Mouse (Mus musculus) liver, embryonic 12.5 days (tissue): ENCODE results near the gene G6pc2. TPM values are rescaled to one million over a fixed set of nuclear protein-coding genes. Genes with fewer than 3 reads are reported as not detected.

Experiments used
- ATAC-seq: fragments of 200-750 bp; cut with Nextera tagmentation; 2 replicates; pipeline ENCODE4 v1.8.0; 2017; ENCODE audit warnings: moderate number of reproducible peaks, mild to moderate bottlenecking, moderate library complexity
- H3K27ac ChIP-seq: fragments of 300-500 bp; sonication (generic); 2 replicates; pipeline ENCODE4 v1.5.1; 2016; ENCODE audit warnings: mild to moderate bottlenecking
- H3K27me3 ChIP-seq: fragments of 300-500 bp; sonication (generic); replicated peaks from 2 replicates; pipeline ENCODE4 v1.6.1; 2016; ENCODE audit warnings: mild to moderate bottlenecking, moderate library complexity
- H3K36me3 ChIP-seq: fragments of 300-500 bp; sonication (generic); 2 replicates; pipeline ENCODE4 v1.6.1; 2016; ENCODE audit warnings: mild to moderate bottlenecking, moderate library complexity
- H3K4me1 ChIP-seq: fragments of 300-500 bp; sonication (generic); 2 replicates; pipeline ENCODE4 v1.6.1; 2016
- H3K4me2 ChIP-seq: fragments of 300-500 bp; sonication (generic); 2 replicates; pipeline ENCODE4 v1.6.1; 2016; ENCODE audit warnings: mild to moderate bottlenecking, moderate library complexity
- H3K4me3 ChIP-seq: fragments of 300-500 bp; sonication (generic); 2 replicates; pipeline ENCODE4 v1.5.1; 2016; ENCODE audit warnings: mild to moderate bottlenecking, moderate library complexity
- H3K9ac ChIP-seq: fragments of 300-500 bp; sonication (generic); 2 replicates; pipeline ENCODE4 v1.6.1; 2016; ENCODE audit warnings: mild to moderate bottlenecking, moderate library complexity
- H3K9me3 ChIP-seq: fragments of 300-500 bp; sonication (generic); replicated peaks from 2 replicates; pipeline ENCODE4 v1.6.1; 2016; ENCODE audit warnings: mild to moderate bottlenecking, moderate library complexity
- WGBS: fragments of 180-500 bp; shearing (Covaris S2); methylation state at CpG from one replicate; pipeline ENCODE4 v1.1.7; 2016; ENCODE audit not compliant: insufficient replicate concordance; 5-methylcytosine and 5-hydroxymethylcytosine counted together
- polyA plus RNA-seq: library from polyadenylated mRNA; unstranded; fragments of >200 nt; fragmentation: Nextera tagmentation; extraction: Ambion mirVana; gene quantifications from 2 replicates; pipeline ENCODE4 v1.2.1, GENCODE M21; 2016

The G6pc2 gene
- polyA plus RNA-seq, 1 experiment from 2014 or later: not detected

GRCm38 (mm10) chr2:69247081-69247480 lies 36.2 kb downstream of the G6pc2 start:
- no peak for ATAC-seq
- Histone ChIP-seq H3K9me3 (no peaks in the 10 kb centered on the region), H3K4me1 (no peaks in the 10 kb centered on the region), H3K27ac (no peak overlapping the region), H3K4me2 (no peak overlapping the region), H3K9ac (no peak overlapping the region), H3K27me3 (no peaks in the 10 kb centered on the region), H3K4me3 (no peak overlapping the region), H3K36me3 (no peaks in the 10 kb centered on the region)
- 71% methylated on average over 1 of the region's 1 CpGs for WGBS

- ATAC-seq: no peak
- H3K9ac ChIP-seq: no peak overlapping the region
- H3K27me3 ChIP-seq: no peaks in the 10 kb centered on the region
- H3K36me3 ChIP-seq: no peaks in the 10 kb centered on the region
- no peaks in the 10 kb centered on the region for H3K4me1 ChIP-seq
- H3K9me3 ChIP-seq: no peaks in the 10 kb centered on the region
- H3K4me3 ChIP-seq: no peak overlapping the region
- WGBS: 64% methylated on average over 16 of the region's 16 CpGs
- no peak overlapping the region for H3K27ac ChIP-seq
- H3K4me2 ChIP-seq: no peak overlapping the region
These were observed 37.4 kb downstream of the G6pc2 start for GRCm38 (mm10) chr2:69248221-69248755.

- Histone ChIP-seq H3K9ac (no peak overlapping the region), H3K9me3 (no peaks in the 10 kb centered on the region), H3K4me3 (no peak overlapping the region), H3K27me3 (no peaks in the 10 kb centered on the region), H3K36me3 (no peaks in the 10 kb centered on the region), H3K4me1 (no peaks in the 10 kb centered on the region), H3K4me2 (no peak overlapping the region), H3K27ac (no peak overlapping the region)
- ATAC-seq: no peak
These were observed 53.3 kb downstream of the G6pc2 start for GRCm38 (mm10) chr2:69264069-69264618.

GRCm38 (mm10) chr2:69275875-69276274 lies 65.0 kb downstream of the G6pc2 start:
- H3K9ac ChIP-seq: no peak overlapping the region
- H3K27ac ChIP-seq: no peak overlapping the region
- no peaks in the 10 kb centered on the region for H3K9me3 ChIP-seq
- ATAC-seq: no peak
- no peaks in the 10 kb centered on the region for H3K36me3 ChIP-seq
- no peaks in the 10 kb centered on the region for H3K27me3 ChIP-seq
- H3K4me3 ChIP-seq: no peak overlapping the region
- 0% methylated on average over 1 of the region's 1 CpGs for WGBS
- H3K4me2 ChIP-seq: no peak overlapping the region
- H3K4me1 ChIP-seq: no peaks in the 10 kb centered on the region

Other genes starting within 250 kb of the G6pc2 start
- 11.1 and 11.4 TPM in 2 replicates for gene Nostrin, start 75.3 kb upstream of the G6pc2 start, polyA plus RNA-seq
- gene Spc25, start 4.9 kb upstream of the G6pc2 start, polyA plus RNA-seq: 147 and 153 TPM in 2 replicates
- 1.4 and 2.2 TPM in 2 replicates for gene Abcb11, start 131.5 kb downstream of the G6pc2 start, polyA plus RNA-seq
- gene Dhrs9, start 169.4 kb downstream of the G6pc2 start, polyA plus RNA-seq: 0.06 and 0.08 TPM in 2 replicates